Mouse (Mus musculus): ENCODE data around the gene Gnb5. TPM values are rescaled to one million over a fixed set of nuclear protein-coding genes. Genes with fewer than 3 reads are reported as not detected.

Gene Gnb5
- 2.7 TPM for total RNA-seq (2023)

DNA sequence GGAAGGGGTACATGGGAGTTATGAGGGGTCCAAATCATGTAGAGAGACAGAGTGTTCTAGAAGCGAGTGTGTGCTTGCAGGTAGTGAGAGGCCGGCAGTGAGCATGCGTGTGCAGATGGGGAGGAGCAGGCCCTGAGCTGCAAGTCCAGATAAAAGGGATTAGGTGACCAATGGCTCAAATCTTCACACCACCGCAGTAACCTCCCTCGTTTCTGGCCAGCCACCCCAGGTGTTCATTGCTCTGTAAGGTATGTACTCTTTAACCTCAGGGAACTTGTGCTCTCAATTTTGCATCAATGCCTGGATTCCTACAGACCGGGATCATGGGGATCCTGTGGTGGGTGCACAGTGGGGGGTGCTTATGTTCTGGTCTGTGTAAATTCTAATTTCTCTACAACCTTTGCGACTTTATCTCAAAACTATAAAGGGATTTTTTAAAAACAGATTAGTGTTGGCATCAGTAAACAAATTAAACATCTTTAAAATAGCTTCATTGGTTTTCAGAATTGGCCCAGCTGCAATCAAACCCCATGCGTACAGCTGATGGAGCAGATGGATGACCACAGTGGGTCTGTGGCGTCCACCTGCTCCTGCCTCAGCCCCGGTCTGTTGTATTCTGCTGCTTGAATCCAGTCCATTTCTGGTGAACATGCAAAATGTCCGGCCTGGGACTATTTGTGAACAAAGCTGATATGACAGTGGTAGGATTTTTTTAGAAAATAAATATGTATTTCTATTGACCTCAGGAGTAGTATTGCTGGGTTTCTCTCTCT, at the start of gene Gnb5:
Gnb5 (plus strand) TSS at position 163 of the 773 bp plus-strand sequence.

DNA sequence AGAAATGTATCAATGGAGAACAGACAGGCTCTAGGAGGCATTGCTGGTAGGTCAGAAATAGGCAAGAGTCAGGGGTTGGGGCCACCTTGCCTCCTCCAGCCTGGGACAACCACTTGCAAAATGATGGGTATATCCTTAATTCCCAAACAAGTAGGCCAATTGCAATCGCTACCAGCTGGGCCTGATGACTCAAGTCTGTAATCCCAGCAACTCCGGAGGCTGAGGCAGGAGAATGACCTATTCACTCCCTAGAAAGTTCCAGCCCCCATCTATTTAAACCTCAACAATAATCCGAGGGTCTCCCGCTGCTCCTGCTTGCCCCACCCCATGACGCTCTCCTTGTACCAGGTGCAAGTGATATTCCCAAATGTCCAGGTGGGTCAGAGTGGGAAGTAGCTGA, 41.4 kb downstream of the Gnb5 start, which contains the start of gene Bcl2l10:
Bcl2l10 (plus strand) TSS at position 301 of the 400 bp plus-strand sequence.

Other genes with a start within 250 kb of the Gnb5 start
- 33.7 TPM for gene Myo5a, start 235.3 kb upstream of the Gnb5 start, total RNA-seq (2023)
- 0.64 TPM for gene Myo5c, start 74.3 kb upstream of the Gnb5 start, total RNA-seq (2023)
- not detected for gene Bcl2l10, start 41.5 kb downstream of the Gnb5 start, total RNA-seq (2023)
- 53.2 TPM for gene Mapk6, start 103.7 kb downstream of the Gnb5 start, total RNA-seq (2023)
- 17.8 TPM for gene Leo1, start 135.2 kb downstream of the Gnb5 start, total RNA-seq (2023)